Mouse (Mus musculus): ENCODE data around the gene Oxgr1. TPM values are rescaled to one million over a fixed set of nuclear protein-coding genes. Genes with fewer than 3 reads are reported as not detected.

The Oxgr1 gene
- polyA plus RNA-seq, 1 experiment, result not detected

GRCm38 (mm10) chr14:120033454-120033853 is 8.8 kb downstream of the Oxgr1 start:
- Histone ChIP-seq H3K4me1 (ENCODE audit: control insufficient read depth, insufficient read depth, low read length) (no peaks in the 10 kb centered on the region), H3K4me3 (replicated peaks; ENCODE audit: extremely low read depth, low read depth, low read length) (no peak overlapping the region)
- DNase-seq, result no peak
- 46% methylated on average over 1 of the region's 1 CpGs for WGBS
- TF ChIP-seq POLR2A (IDR thresholded peaks at IDR 0.05; ENCODE audit: borderline replicate concordance, extremely low read depth, low read depth, low read length) (no peak), CTCF (IDR thresholded peaks at IDR 0.05; ENCODE audit: insufficient read depth, low read length) (no peak)

GRCm38 (mm10) chr14:120019948-120020347 is 22.3 kb downstream of the Oxgr1 start:
- Histone ChIP-seq H3K4me1 (ENCODE audit: control insufficient read depth, insufficient read depth, low read length) (peaks cover 2% of the 10 kb centered on the region; the same call in 1 of the 2 replicates), H3K4me3 (replicated peaks; ENCODE audit: extremely low read depth, low read depth, low read length) (no peak overlapping the region)
- 80% methylated on average over 2 of the region's 2 CpGs for WGBS
- DNase-seq, result no peak
- TF ChIP-seq CTCF (IDR thresholded peaks at IDR 0.05; ENCODE audit: insufficient read depth, low read length) (no peak), POLR2A (IDR thresholded peaks at IDR 0.05; ENCODE audit: borderline replicate concordance, extremely low read depth, low read depth, low read length) (no peak)

- DNase-seq, result no peak
- no peak overlapping the region for H3K4me3 ChIP-seq (replicated peaks; ENCODE audit: extremely low read depth, low read depth, low read length)
- WGBS, result 37% methylated on average over 11 of the region's 11 CpGs
- H3K4me1 ChIP-seq (ENCODE audit: control insufficient read depth, insufficient read depth, low read length), result no peaks in the 10 kb centered on the region
- no peak for TF ChIP-seq CTCF (IDR thresholded peaks at IDR 0.05; ENCODE audit: insufficient read depth, low read length)
- no peak for TF ChIP-seq POLR2A (IDR thresholded peaks at IDR 0.05; ENCODE audit: borderline replicate concordance, extremely low read depth, low read depth, low read length)
Measured at GRCm38 (mm10) chr14:120009969-120010872, 32.0 kb downstream of the Oxgr1 start.

- TF ChIP-seq POLR2A (IDR thresholded peaks at IDR 0.05; ENCODE audit: borderline replicate concordance, extremely low read depth, low read depth, low read length) (no peak), CTCF (IDR thresholded peaks at IDR 0.05; ENCODE audit: insufficient read depth, low read length) (no peak)
- no peaks in the 10 kb centered on the region for H3K4me1 ChIP-seq (ENCODE audit: control insufficient read depth, insufficient read depth, low read length)
- no peak for DNase-seq
- H3K4me3 ChIP-seq (replicated peaks; ENCODE audit: extremely low read depth, low read depth, low read length), result no peak overlapping the region
- 12% methylated on average over 1 of the region's 1 CpGs for WGBS
Measured at GRCm38 (mm10) chr14:120005153-120005552, 37.1 kb downstream of the Oxgr1 start.

GRCm38 (mm10) chr14:120003661-120004060 is 38.6 kb downstream of the Oxgr1 start:
- no peak for DNase-seq
- H3K4me3 ChIP-seq (replicated peaks; ENCODE audit: extremely low read depth, low read depth, low read length), result no peak overlapping the region
- H3K4me1 ChIP-seq (ENCODE audit: control insufficient read depth, insufficient read depth, low read length), result no peaks in the 10 kb centered on the region
- TF ChIP-seq POLR2A (IDR thresholded peaks at IDR 0.05; ENCODE audit: borderline replicate concordance, extremely low read depth, low read depth, low read length), result no peak
- no peak for TF ChIP-seq CTCF (IDR thresholded peaks at IDR 0.05; ENCODE audit: insufficient read depth, low read length)
- WGBS, result 89% methylated on average over 7 of the region's 7 CpGs

GRCm38 (mm10) chr14:120002673-120003072 is 39.6 kb downstream of the Oxgr1 start:
- WGBS, result 65% methylated on average over 4 of the region's 4 CpGs
- no peak for TF ChIP-seq POLR2A (IDR thresholded peaks at IDR 0.05; ENCODE audit: borderline replicate concordance, extremely low read depth, low read depth, low read length)
- TF ChIP-seq CTCF (IDR thresholded peaks at IDR 0.05; ENCODE audit: insufficient read depth, low read length), result no peak
- H3K4me3 ChIP-seq (replicated peaks; ENCODE audit: extremely low read depth, low read depth, low read length), result no peak overlapping the region
- H3K4me1 ChIP-seq (ENCODE audit: control insufficient read depth, insufficient read depth, low read length), result no peaks in the 10 kb centered on the region
- no peak for DNase-seq

GRCm38 (mm10) chr14:119989651-119990050 is 52.6 kb downstream of the Oxgr1 start:
- Histone ChIP-seq H3K4me1 (ENCODE audit: control insufficient read depth, insufficient read depth, low read length) (peaks cover 3% of the 10 kb centered on the region; the same call in 1 of the 2 replicates), H3K4me3 (replicated peaks; ENCODE audit: extremely low read depth, low read depth, low read length) (no peak overlapping the region)
- TF ChIP-seq POLR2A (IDR thresholded peaks at IDR 0.05; ENCODE audit: borderline replicate concordance, extremely low read depth, low read depth, low read length), result no peak
- TF ChIP-seq CTCF (IDR thresholded peaks at IDR 0.05; ENCODE audit: insufficient read depth, low read length), result no peak
- 17% methylated on average over 10 of the region's 10 CpGs for WGBS
- no peak for DNase-seq

- no peak for TF ChIP-seq POLR2A (IDR thresholded peaks at IDR 0.05; ENCODE audit: borderline replicate concordance, extremely low read depth, low read depth, low read length)
- TF ChIP-seq CTCF (IDR thresholded peaks at IDR 0.05; ENCODE audit: insufficient read depth, low read length), result no peak
- peak; percentile 15 for DNase-seq
- Histone ChIP-seq H3K4me3 (replicated peaks; ENCODE audit: extremely low read depth, low read depth, low read length) (no peak overlapping the region), H3K4me1 (ENCODE audit: control insufficient read depth, insufficient read depth, low read length) (peaks cover 3% of the 10 kb centered on the region; the same call in 1 of the 2 replicates)
- WGBS, result 18% methylated on average over 7 of the region's 7 CpGs
Measured at GRCm38 (mm10) chr14:119988937-119989645, 53.1 kb downstream of the Oxgr1 start.

GRCm38 (mm10) chr14:119987257-119987656 is 55.0 kb downstream of the Oxgr1 start:
- Histone ChIP-seq H3K4me1 (ENCODE audit: control insufficient read depth, insufficient read depth, low read length) (peaks cover 3% of the 10 kb centered on the region; the same call in 1 of the 2 replicates), H3K4me3 (replicated peaks; ENCODE audit: extremely low read depth, low read depth, low read length) (no peak overlapping the region)
- WGBS, result 87% methylated on average over 1 of the region's 1 CpGs
- DNase-seq, result no peak
- TF ChIP-seq POLR2A (IDR thresholded peaks at IDR 0.05; ENCODE audit: borderline replicate concordance, extremely low read depth, low read depth, low read length) (no peak), CTCF (IDR thresholded peaks at IDR 0.05; ENCODE audit: insufficient read depth, low read length) (no peak)

Measured in lung, adult 2 months (tissue).